Mouse (Mus musculus) MEL (cell line): ENCODE data around the gene Palm. TPM values are rescaled to one million over a fixed set of nuclear protein-coding genes. Genes with fewer than 3 reads are reported as not detected.
A peak's percentile ranks its signal among the peaks of the same experiment; 100 is the strongest.

Experiments
- DNase-seq: peaks from one replicate; pipeline ENCODE4 v3.0.0; 2011; ENCODE audit warnings: low read depth, low spot score
- H3K27ac ChIP-seq: 2 replicates; pipeline ENCODE4 v1.5.1; 2012; ENCODE audit warnings: low read depth, mild to moderate bottlenecking, control low read depth, low read length, moderate library complexity; ENCODE audit not compliant: control insufficient read depth
- H3K27me3 ChIP-seq, 2 experiments: fragments of 150-350 bp in 1 of 2; sonication (generic) in 1 of 2; 2 replicates each; pipeline ENCODE4 v1.6.1; 2012; ENCODE audit warnings: low read length in 2 of 2, mild to moderate bottlenecking in 2 of 2, improper control_type of control experiment in 1 of 2, moderate library complexity in 1 of 2; ENCODE audit not compliant: insufficient read depth in 2 of 2, control insufficient read depth in 1 of 2
- H3K36me3 ChIP-seq, 2 experiments: 2 replicates each; pipeline ENCODE4 v1.6.1; 2012 to 2014; ENCODE audit warnings: low read length in 2 of 2, improper control_type of control experiment in 1 of 2, inconsistent platforms in 1 of 2, mild to moderate bottlenecking in 1 of 2; ENCODE audit not compliant: insufficient read depth in 2 of 2, control insufficient read depth in 1 of 2
- H3K4me1 ChIP-seq, 2 experiments: fragments of 150-350 bp in 1 of 2; sonication (generic) in 1 of 2; 2 replicates each; pipeline ENCODE4 v1.6.1; 2012; ENCODE audit warnings: low read length in 2 of 2, improper control_type of control experiment in 1 of 2, mild to moderate bottlenecking in 1 of 2; ENCODE audit not compliant: insufficient read depth in 2 of 2, control insufficient read depth in 1 of 2
- H3K4me3 ChIP-seq, 2 experiments: fragments of 150-350 bp in 1 of 2; sonication (generic) in 1 of 2; 2 replicates each; pipeline ENCODE4 v1.5.1; 2012; ENCODE audit warnings: low read depth in 2 of 2, low read length in 2 of 2, mild to moderate bottlenecking in 2 of 2, moderate library complexity in 2 of 2, control low read depth in 1 of 2, improper control_type of control experiment in 1 of 2; ENCODE audit not compliant: control insufficient read depth in 1 of 2, insufficient read depth in 1 of 2
- H3K79me2 ChIP-seq: 2 replicates; pipeline ENCODE4 v1.6.1; 2012; ENCODE audit warnings: mild to moderate bottlenecking, low read length, moderate library complexity; ENCODE audit not compliant: control insufficient read depth, poor library complexity, insufficient read depth
- H3K9ac ChIP-seq: 2 replicates; pipeline ENCODE4 v1.6.1; 2012; ENCODE audit warnings: low read depth, mild to moderate bottlenecking, control low read depth, low read length, moderate library complexity; ENCODE audit not compliant: control insufficient read depth, poor library complexity, severe bottlenecking
- H3K9me3 ChIP-seq: fragments of 150-350 bp; sonication (generic); replicated peaks from 2 replicates; pipeline ENCODE4 v1.6.1; 2012; ENCODE audit warnings: mild to moderate bottlenecking, low read length, improper control_type of control experiment, moderate library complexity; ENCODE audit not compliant: insufficient read depth
- BHLHE40 ChIP-seq: IDR thresholded peaks from 2 replicates; pipeline ENCODE4 v1.6.1; 2012; ENCODE audit warnings: low read depth, mild to moderate bottlenecking, inconsistent platforms, low read length, improper control_type of control experiment, borderline replicate concordance
- CHD1 ChIP-seq: IDR thresholded peaks from 2 replicates; pipeline ENCODE4 v1.6.1; 2012; ENCODE audit warnings: low read depth, mild to moderate bottlenecking, inconsistent platforms, low read length, improper control_type of control experiment
- CHD2 ChIP-seq: IDR thresholded peaks from 2 replicates; pipeline ENCODE4 v1.6.1; 2011; ENCODE audit warnings: low read length, improper control_type of control experiment
- E2F4 ChIP-seq: IDR thresholded peaks from 2 replicates; pipeline ENCODE4 v1.6.1; 2011; ENCODE audit warnings: low read depth, low read length, improper control_type of control experiment, borderline replicate concordance
- ELF1 ChIP-seq: IDR thresholded peaks from 2 replicates; pipeline ENCODE4 v1.6.1; 2014; ENCODE audit warnings: low read depth, mild to moderate bottlenecking, inconsistent platforms, low read length, improper control_type of control experiment, moderate library complexity
- EP300 ChIP-seq, 2 experiments: IDR thresholded peaks; 2 replicates each; pipeline ENCODE4 v1.6.1; 2011; ENCODE audit warnings: improper control_type of control experiment in 2 of 2, low read length in 2 of 2, low read depth in 1 of 2, mild to moderate bottlenecking in 1 of 2
- ETS1 ChIP-seq: IDR thresholded peaks from 2 replicates; pipeline ENCODE4 v1.6.1; 2012; ENCODE audit warnings: low read depth, mild to moderate bottlenecking, inconsistent platforms, low read length, improper control_type of control experiment, moderate library complexity
- GABPA ChIP-seq: IDR thresholded peaks from 2 replicates; pipeline ENCODE4 v1.6.1; 2012; ENCODE audit warnings: low read depth, mild to moderate bottlenecking, inconsistent platforms, low read length, improper control_type of control experiment, moderate library complexity
- GATA1 ChIP-seq: IDR thresholded peaks from 2 replicates; pipeline ENCODE4 v1.6.1; 2011; ENCODE audit warnings: low read depth, low read length, improper control_type of control experiment
- HCFC1 ChIP-seq: IDR thresholded peaks from 2 replicates; pipeline ENCODE4 v1.6.1; 2012; ENCODE audit warnings: low read depth, mild to moderate bottlenecking, inconsistent platforms, low read length, improper control_type of control experiment, moderate library complexity
- JUND ChIP-seq: IDR thresholded peaks from 2 replicates; pipeline ENCODE4 v1.6.1; 2011; ENCODE audit warnings: low read depth, mild to moderate bottlenecking, improper control_type of control experiment, low read length
- KAT2A ChIP-seq: conservative IDR thresholded peaks from 2 replicates; pipeline ENCODE4 v1.6.1; 2012; ENCODE audit warnings: low read depth, low read length, improper control_type of control experiment, inconsistent platforms
- MAFK ChIP-seq: IDR thresholded peaks from 2 replicates; pipeline ENCODE4 v1.6.1; 2011; ENCODE audit warnings: low read depth, mild to moderate bottlenecking, low read length, improper control_type of control experiment, borderline replicate concordance
- MAX ChIP-seq: IDR thresholded peaks from 2 replicates; pipeline ENCODE4 v1.6.1; 2011; ENCODE audit warnings: low read length, improper control_type of control experiment
- MAZ ChIP-seq: IDR thresholded peaks from 2 replicates; pipeline ENCODE4 v1.6.1; 2012; ENCODE audit warnings: low read depth, mild to moderate bottlenecking, inconsistent platforms, low read length, improper control_type of control experiment
- MEF2A ChIP-seq: IDR thresholded peaks from 2 replicates; pipeline ENCODE4 v1.6.1; 2014; ENCODE audit warnings: low read depth, mild to moderate bottlenecking, inconsistent platforms, low read length, improper control_type of control experiment; ENCODE audit not compliant: poor library complexity, insufficient replicate concordance, severe bottlenecking; ENCODE audit errors: extremely low read depth
- MXI1 ChIP-seq: IDR thresholded peaks from 2 replicates; pipeline ENCODE4 v1.6.1; 2011; ENCODE audit warnings: mild to moderate bottlenecking, low read depth, low read length, improper control_type of control experiment
- MYB ChIP-seq: IDR thresholded peaks from 2 replicates; pipeline ENCODE4 v1.6.1; 2011; ENCODE audit warnings: mild to moderate bottlenecking, low read depth, low read length, improper control_type of control experiment
- NELFE ChIP-seq: IDR thresholded peaks from 2 replicates; pipeline ENCODE4 v1.6.1; 2011; ENCODE audit warnings: low read depth, low read length, improper control_type of control experiment
- NRF1 ChIP-seq: IDR thresholded peaks from 2 replicates; pipeline ENCODE4 v1.6.1; 2014; ENCODE audit warnings: low read depth, mild to moderate bottlenecking, inconsistent platforms, low read length, improper control_type of control experiment, moderate library complexity; ENCODE audit not compliant: poor library complexity, insufficient read depth, severe bottlenecking
- POLR2A ChIP-seq, 2 experiments: IDR thresholded peaks; 2 replicates each; pipeline ENCODE4 v1.6.1; 2011 to 2012; ENCODE audit warnings: low read length in 2 of 2, mild to moderate bottlenecking in 2 of 2, control low read depth in 1 of 2, improper control_type of control experiment in 1 of 2, low read depth in 1 of 2, moderate library complexity in 1 of 2; ENCODE audit not compliant: control insufficient read depth in 1 of 2, insufficient read depth in 1 of 2, poor library complexity in 1 of 2
- POLR2AphosphoS2 ChIP-seq: IDR thresholded peaks from 2 replicates; pipeline ENCODE4 v1.6.1; 2011; ENCODE audit warnings: low read length, improper control_type of control experiment
- POLR2AphosphoS5 ChIP-seq: IDR thresholded peaks from 2 replicates; pipeline ENCODE4 v1.6.1; 2012; ENCODE audit warnings: low read depth, borderline replicate concordance, mild to moderate bottlenecking, inconsistent platforms, low read length, moderate library complexity, mixed read lengths
- RAD21 ChIP-seq: IDR thresholded peaks from 2 replicates; pipeline ENCODE4 v1.6.1; 2011; ENCODE audit warnings: mild to moderate bottlenecking, low read depth, low read length, improper control_type of control experiment
- RCOR1 ChIP-seq: IDR thresholded peaks from 2 replicates; pipeline ENCODE4 v1.6.1; 2012; ENCODE audit warnings: low read depth, mild to moderate bottlenecking, inconsistent platforms, low read length, improper control_type of control experiment
- SIN3A ChIP-seq: IDR thresholded peaks from 2 replicates; pipeline ENCODE4 v1.6.1; 2012; ENCODE audit warnings: low read length, improper control_type of control experiment, inconsistent platforms
- TAL1 ChIP-seq: IDR thresholded peaks from 2 replicates; pipeline ENCODE4 v1.6.1; 2012; ENCODE audit warnings: mild to moderate bottlenecking, inconsistent platforms, low read length, moderate library complexity, mixed read lengths
- TBP ChIP-seq: IDR thresholded peaks from 2 replicates; pipeline ENCODE4 v1.8.0; 2011; ENCODE audit warnings: low read depth, low read length, improper control_type of control experiment
- TCF12 ChIP-seq: IDR thresholded peaks from 2 replicates; pipeline ENCODE4 v1.6.1; 2014; ENCODE audit warnings: low read depth, mild to moderate bottlenecking, inconsistent platforms, low read length, improper control_type of control experiment, moderate library complexity
- UBTF ChIP-seq: IDR thresholded peaks from 2 replicates; pipeline ENCODE4 v1.6.1; 2012; ENCODE audit warnings: low read depth, mild to moderate bottlenecking, inconsistent platforms, low read length, improper control_type of control experiment, moderate library complexity, borderline replicate concordance; ENCODE audit not compliant: insufficient read depth
- USF1 ChIP-seq: IDR thresholded peaks from 2 replicates; pipeline ENCODE4 v1.6.1; 2014; ENCODE audit warnings: low read depth, mild to moderate bottlenecking, inconsistent platforms, low read length, improper control_type of control experiment, moderate library complexity
- USF2 ChIP-seq, 2 experiments: IDR thresholded peaks; 2 replicates each; pipeline ENCODE4 v1.6.1; 2011 to 2012; ENCODE audit warnings: improper control_type of control experiment in 2 of 2, low read length in 2 of 2, borderline replicate concordance in 1 of 2, inconsistent platforms in 1 of 2, low read depth in 1 of 2, mild to moderate bottlenecking in 1 of 2; ENCODE audit not compliant: insufficient read depth in 1 of 2
- ZC3H11A ChIP-seq: IDR thresholded peaks from 2 replicates; pipeline ENCODE4 v1.6.1; 2012; ENCODE audit warnings: low read depth, mild to moderate bottlenecking, inconsistent platforms, low read length, improper control_type of control experiment
- ZKSCAN1 ChIP-seq: IDR thresholded peaks from 2 replicates; pipeline ENCODE4 v1.6.1; 2012; ENCODE audit warnings: low read depth, mild to moderate bottlenecking, inconsistent platforms, low read length, improper control_type of control experiment, moderate library complexity
- ZMIZ1 ChIP-seq: IDR thresholded peaks from 2 replicates; pipeline ENCODE4 v1.6.1; 2012; ENCODE audit warnings: low read depth, mild to moderate bottlenecking, inconsistent platforms, low read length, improper control_type of control experiment, moderate library complexity
- polyA plus RNA-seq, 2 experiments: library from polyadenylated mRNA; stranded (reverse) in 1 of 2; unstranded in 1 of 2; fragments of >175 nt in 1 of 2; fragments of >200 nt in 1 of 2; gene quantifications; 2 replicates each; pipeline versions ENCODE4 v1.2.1 to v1.2.4; 2012; ENCODE audit warnings: low replicate concordance in 2 of 2, low read depth in 1 of 2; ENCODE audit not compliant: insufficient read length in 2 of 2, insufficient read depth in 1 of 2, missing spikeins in 1 of 2
- total RNA-seq: library from RNA; depleted of rRNA; stranded (reverse); fragments of 300-350 nt; gene quantifications from 2 replicates; pipeline ENCODE4 v1.2.3, GENCODE M21; 2012

Gene Palm
- total and polyA plus RNA-seq, 3 experiments: 4.8 to 15.5 TPM; not detected in 1

GRCm38 (mm10) chr10:79802331-79802971 lies 9.1 kb downstream of the Palm start:
- no peaks in the 10 kb centered on the region for H3K9me3 ChIP-seq
- TF ChIP-seq EP300 (IDR thresholded peaks at IDR 0.05; ENCODE audit: low read depth in 1 of 2, low read length in 2 of 2): peak; percentile 56 to 78
- no peak for TF ChIP-seq USF1
- TF ChIP-seq TCF12: no peak
- no peak for TF ChIP-seq ELF1
- TF ChIP-seq MXI1: no peak
- no peak for TF ChIP-seq ZMIZ1
- TF ChIP-seq E2F4: no peak
- no peak for TF ChIP-seq UBTF
- TF ChIP-seq ZKSCAN1: no peak
- no peak for TF ChIP-seq POLR2A (IDR thresholded peaks at IDR 0.05; ENCODE audit: control insufficient read depth in 1 of 2, insufficient read depth in 1 of 2, low read depth in 1 of 2, low read length in 2 of 2, poor library complexity in 1 of 2)
- TF ChIP-seq RAD21: no peak
- no peak for TF ChIP-seq MAZ
- no peak for TF ChIP-seq CHD2
- TF ChIP-seq KAT2A: no peak
- no peak for TF ChIP-seq MEF2A
- no peak for TF ChIP-seq JUND
- TF ChIP-seq MAFK: no peak
- TF ChIP-seq TAL1: no peak
- no peak for TF ChIP-seq POLR2AphosphoS5
- no peak for TF ChIP-seq TBP
- TF ChIP-seq RCOR1: no peak
- TF ChIP-seq NRF1: no peak
- no peak for TF ChIP-seq POLR2AphosphoS2
- 0 out of 2 replicates have a peak, but pooled peaks have one; percentile 24 for TF ChIP-seq MYB
- TF ChIP-seq SIN3A: peak; percentile 44
- TF ChIP-seq MAX: no peak
- TF ChIP-seq NELFE: no peak
- peak; percentile 71 for TF ChIP-seq ETS1
- no peak for TF ChIP-seq GABPA
- TF ChIP-seq USF2 (IDR thresholded peaks at IDR 0.05; ENCODE audit: borderline replicate concordance in 1 of 2, insufficient read depth in 1 of 2, low read depth in 1 of 2, low read length in 2 of 2): no peak
- no peak for TF ChIP-seq BHLHE40
- TF ChIP-seq HCFC1: no peak
- TF ChIP-seq CHD1: no peak
- no peak for TF ChIP-seq ZC3H11A
- TF ChIP-seq GATA1: peak; percentile 77
- TF ChIP-seq, all 39 proteins: peak for 5
- peak overlapping the region; percentile 20; the same call in 1 of the 2 replicates for H3K9ac ChIP-seq

More at GRCm38 (mm10) chr10:79802331-79802971, 9.1 kb downstream of the Palm start:
- Histone ChIP-seq H3K4me1 (peaks cover 14 to 27% of the 10 kb centered on the region in 2 experiments), H3K27me3 (no peaks in the 10 kb centered on the region), H3K36me3 (peaks cover 0 to 23% of the 10 kb centered on the region in 2 experiments; a peak in 2 of 4 replicates), H3K27ac (peak overlapping the region; percentile 28), H3K4me3 (no peak overlapping the region), H3K79me2 (no peaks in the 10 kb centered on the region)
- peak; percentile 55 for DNase-seq
